ENCODE assay signal across 9 mouse cellular contexts in genomic region chr4:98455352-98455751, GRCm38 (mm10).
"Had no signal": no experiment of that assay in that cellular context is flagged by ENCODE, and none has a peak within 500 bp of the region (broad histone marks: within the 10 kb centered on the region; RNA-seq: fewer than 3 reads in every experiment).

No protein-coding gene starts in this region.

- DNase-seq: kidney, adult 18-20 months; layer of hippocampus, postnatal 36 days; left cerebral cortex, postnatal 4 days; lung, adult 18-20 months; lung, postnatal 10 days; lung, postnatal 36 days; thymus, adult 2 months; thymus, postnatal 14 days; thymus, postnatal 4 days had no signal
